In genomic region chr6:23298596-23298995, GRCm38 (mm10) we compare ENCODE assay signal across 23 mouse cellular contexts. TPM values are rescaled to one million over a fixed set of nuclear protein-coding genes. Genes with fewer than 3 reads are reported as not detected.
A peak's percentile ranks its signal among the peaks of the same experiment; 100 is the strongest.
DNase-seq lines count a peak whose midpoint lies in the region; ATAC-seq and TF ChIP-seq lines count a peak whose summit lies in the region.
"Had no signal": no experiment of that assay in that cellular context is flagged by ENCODE, and none has a peak within 500 bp of the region (broad histone marks: within the 10 kb centered on the region; RNA-seq: fewer than 3 reads in every experiment).

No protein-coding gene starts in this region.

- no peak for DNase-seq in midbrain, postnatal 0 days (ENCODE audit: low spot score)
- peak; percentile 41 for DNase-seq in cerebellum, adult 8-10 months
- peak; percentile 30 to 53 for DNase-seq in cerebellum, postnatal 14 days
- no peak for DNase-seq in ovary, postnatal 36 days (ENCODE audit: low spot score)
- DNase-seq in natural killer cell, adult 2 months (ENCODE audit: low spot score in 2 of 2) = no peak
- DNase-seq in gastrocnemius, postnatal 14 days = no peak
- DNase-seq: adrenal gland, postnatal 14 days; heart, adult 18-20 months; heart, postnatal 10 days; heart, postnatal 4 days had no signal

- H3K27ac ChIP-seq in midbrain, embryonic 13.5 days = no peak overlapping the region
- H3K27ac ChIP-seq in midbrain, postnatal 0 days (ENCODE audit: low read depth, low read length) = no peak overlapping the region
- H3K27ac ChIP-seq: embryonic facial prominence, embryonic 10.5 days; heart, embryonic 10.5 days; hindbrain, embryonic 12.5 days had no signal

- no peak overlapping the region for H3K9ac ChIP-seq in midbrain, embryonic 13.5 days (replicated peaks)
- no peak overlapping the region for H3K9ac ChIP-seq in midbrain, postnatal 0 days (replicated peaks; ENCODE audit: low read length, poor library complexity, severe bottlenecking)
- H3K9ac ChIP-seq: hindbrain, embryonic 12.5 days had no signal

- H3K27me3 ChIP-seq in midbrain, embryonic 13.5 days = peaks cover 7% of the 10 kb centered on the region; the same call in 1 of the 2 replicates
- no peaks in the 10 kb centered on the region for H3K27me3 ChIP-seq in midbrain, postnatal 0 days (ENCODE audit: insufficient read depth, low read length)
- H3K27me3 ChIP-seq: hindbrain, embryonic 12.5 days had no signal

- no peaks in the 10 kb centered on the region for H3K36me3 ChIP-seq in midbrain, embryonic 13.5 days
- H3K36me3 ChIP-seq in midbrain, postnatal 0 days (ENCODE audit: insufficient read depth, low read length) = no peaks in the 10 kb centered on the region
- H3K36me3 ChIP-seq: embryonic facial prominence, embryonic 10.5 days; heart, embryonic 10.5 days; hindbrain, embryonic 12.5 days had no signal

- no peak overlapping the region for H3K4me3 ChIP-seq in midbrain, embryonic 13.5 days (replicated peaks)
- no peak overlapping the region for H3K4me3 ChIP-seq in midbrain, postnatal 0 days (ENCODE audit: low read depth, low read length)
- H3K4me3 ChIP-seq: embryonic facial prominence, embryonic 10.5 days; heart, embryonic 10.5 days; hindbrain, embryonic 12.5 days had no signal

- 0 out of 2 replicates have a peak, but pooled peaks have one; percentile 20 for ATAC-seq in midbrain, embryonic 13.5 days
- no peak for ATAC-seq in midbrain, postnatal 0 days (ENCODE audit: low FRiP score)
- ATAC-seq: forebrain, embryonic 14.5 days; hindbrain, embryonic 16.5 days; inflammation-experienced regulatory T-cells, adult 6 months; intestine, postnatal 0 days had no signal

- intact Hi-C loops in gastrocnemius, postnatal 14 days (cut with DNase I; ENCODE audit: low total_unique reads) = no loop called here

- no peaks in the 10 kb centered on the region for H3K4me1 ChIP-seq in midbrain, embryonic 13.5 days (replicated peaks)
- no peaks in the 10 kb centered on the region for H3K4me1 ChIP-seq in midbrain, postnatal 0 days (ENCODE audit: insufficient read depth, low read length)
- H3K4me1 ChIP-seq: embryonic facial prominence, embryonic 10.5 days; heart, embryonic 10.5 days; hindbrain, embryonic 12.5 days had no signal

- H3K4me2 ChIP-seq in midbrain, embryonic 13.5 days (replicated peaks) = no peak overlapping the region
- H3K4me2 ChIP-seq in midbrain, postnatal 0 days (ENCODE audit: low read depth, low read length, poor library complexity, severe bottlenecking) = no peak overlapping the region
- H3K4me2 ChIP-seq: hindbrain, embryonic 12.5 days had no signal

- no peak for TF ChIP-seq CTCF in midbrain, postnatal 0 days (IDR thresholded peaks at IDR 0.05)

- WGBS in midbrain, embryonic 13.5 days = 85% methylated on average over 2 of the region's 2 CpGs
- WGBS in midbrain, postnatal 0 days = 86% methylated on average over 2 of the region's 2 CpGs

- no peaks in the 10 kb centered on the region for H3K9me3 ChIP-seq in midbrain, embryonic 13.5 days
- H3K9me3 ChIP-seq in midbrain, postnatal 0 days (ENCODE audit: low read length) = no peaks in the 10 kb centered on the region
- H3K9me3 ChIP-seq: embryonic facial prominence, embryonic 10.5 days; heart, embryonic 10.5 days; hindbrain, embryonic 12.5 days had no signal

RNA-seq across cellular contexts. Expression of gene Fezf1, which starts 50.4 kb away (rescaled TPM):
- 2.9 and 4.7 TPM in 2 replicates for polyA plus RNA-seq in midbrain, embryonic 13.5 days (2015; fragmentation: Nextera tagmentation; extraction: Ambion mirVana)
- total RNA-seq in midbrain, postnatal 0 days (2014; rRNA removed) = 0.90 and 1.3 TPM in 2 replicates
- polyA plus RNA-seq in midbrain, postnatal 0 days (2015; fragmentation: Nextera tagmentation; extraction: Ambion mirVana) = 5.8 and 10.8 TPM in 2 replicates
- not detected for total RNA-seq in gastrocnemius, postnatal 14 days (2021)
- total RNA-seq: adrenal gland, postnatal 14 days; gastrocnemius, adult 8-10 months; gastrocnemius, postnatal 4 days; heart, adult 18-20 months; heart, postnatal 10 days; heart, postnatal 4 days; MEL had no signal
- polyA plus RNA-seq: C2C12; heart, embryonic 14.5 days; hindbrain, embryonic 16.5 days; inflammation-experienced regulatory T-cells, adult 6 months; intestine, postnatal 0 days had no signal

Comparison
In these comparisons a context has a peak if more than half of its experiments do, and no peak if none do; other contexts are left out.
1. DNase-seq: peak in cerebellum, adult 8-10 months (single experiment) and cerebellum, postnatal 14 days (2 of 2); none in midbrain, postnatal 0 days (single experiment), ovary, postnatal 36 days (single experiment), natural killer cell, adult 2 months (0 of 2) and gastrocnemius, postnatal 14 days (single experiment).